Mouse (Mus musculus) thymus, adult 2 months (tissue): ENCODE data around the gene Dennd1c.

Experiments used
- CTCF ChIP-seq: fragments of 200-500 bp; IDR thresholded peaks from 2 replicates; pipeline ENCODE4 v1.5.1; 2012; ENCODE audit warnings: mild to moderate bottlenecking, control low read depth, low read length, moderate library complexity, borderline replicate concordance; ENCODE audit not compliant: control insufficient read depth, poor library complexity, insufficient read depth; ENCODE audit errors: extremely low read depth
- POLR2A ChIP-seq: fragments of 200-500 bp; IDR thresholded peaks from 2 replicates; pipeline ENCODE4 v1.6.1; 2012; ENCODE audit warnings: mild to moderate bottlenecking, low read length, control low read depth, moderate library complexity; ENCODE audit not compliant: control insufficient read depth, poor library complexity, insufficient read depth; ENCODE audit errors: extremely low read depth

DNA sequence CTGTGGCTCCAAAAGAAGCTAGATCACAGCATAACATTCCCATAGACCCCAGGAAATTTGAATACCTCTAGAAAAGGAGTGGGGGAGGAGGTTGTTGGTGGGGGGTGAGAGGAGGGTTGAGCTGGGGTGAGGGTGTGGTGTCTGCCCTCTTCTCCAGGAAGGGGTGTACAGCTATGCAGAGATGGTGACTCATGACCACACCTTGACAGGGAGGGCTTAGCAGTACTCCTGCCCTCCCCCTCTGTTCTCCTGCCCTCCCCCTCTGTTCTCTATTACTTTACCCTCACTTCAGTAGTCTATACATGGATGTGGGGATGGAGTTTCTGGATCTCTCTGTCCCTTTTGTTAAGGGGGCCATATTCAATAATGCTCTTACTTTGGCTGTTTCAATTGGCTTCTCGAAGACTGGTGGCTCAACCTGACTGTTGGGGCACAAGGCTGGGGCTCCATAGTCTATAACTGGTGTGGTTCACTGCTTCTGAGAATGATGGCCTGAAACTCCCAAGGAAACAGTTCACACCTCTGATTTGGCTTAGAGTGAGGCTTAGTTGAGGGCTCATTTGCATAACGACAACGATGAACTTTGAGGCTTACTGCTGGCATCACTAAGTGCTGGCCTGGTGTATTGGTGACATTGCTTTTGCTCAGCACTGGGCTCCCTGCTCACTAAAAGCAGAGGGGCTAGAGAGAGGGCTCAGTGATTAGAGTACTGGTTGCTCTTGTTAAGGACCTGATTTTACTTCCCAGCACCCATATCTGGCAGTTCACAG is 47.7 kb upstream of the Dennd1c start:
- TF ChIP-seq CTCF (no peak), POLR2A (no peak)
